Mouse (Mus musculus) olfactory bulb, adult 2 months (tissue): ENCODE measurements at regions not wholly inside any gene's neighbourhood (a gene's known extent, or its start where the extent isn't known, plus 50 kb on each side); places are given as distances from the start of the nearest gene placed in this dataset.

Experiments
- CTCF ChIP-seq: fragments of 200-500 bp; IDR thresholded peaks from 2 replicates; pipeline ENCODE4 v1.5.1; 2012; ENCODE audit warnings: low read depth, mild to moderate bottlenecking, low read length, moderate library complexity; ENCODE audit not compliant: insufficient read depth
- POLR2A ChIP-seq: fragments of 200-500 bp; IDR thresholded peaks from 2 replicates; pipeline ENCODE4 v1.6.1; 2012; ENCODE audit warnings: mild to moderate bottlenecking, low read depth, low read length, moderate library complexity; ENCODE audit not compliant: insufficient read depth

- TF ChIP-seq CTCF (no peak), POLR2A (no peak)
These were observed 243.7 kb downstream of the Mtx2 start for GRCm38 (mm10) chr2:75069321-75069720.
